Mouse (Mus musculus): ENCODE measurements around the gene Rassf2.

DNA sequence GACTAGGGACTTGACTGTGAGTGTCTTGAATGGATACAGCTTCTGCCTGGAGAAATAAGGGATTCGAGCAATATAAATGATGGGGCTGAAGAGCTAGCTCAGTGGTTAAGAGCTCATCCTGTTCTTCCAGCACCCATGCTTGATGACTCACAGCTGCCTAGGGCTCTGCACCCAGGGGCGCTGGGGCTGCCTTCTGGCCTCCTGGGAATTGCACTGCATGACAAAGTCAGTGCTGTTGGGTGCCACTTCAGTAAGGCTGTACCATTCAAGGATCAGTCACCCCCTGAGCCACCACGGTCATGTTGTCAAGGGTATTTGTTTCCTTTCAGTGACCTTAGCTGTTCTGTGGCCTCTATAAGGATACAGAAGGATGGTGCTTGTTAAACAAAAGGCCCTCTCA, 33.7 kb upstream of the Rassf2 start:
- TF ChIP-seq CTCF (IDR thresholded peaks at IDR 0.05; ENCODE audit: borderline replicate concordance, insufficient read depth, low read length) = no peak
- no peak for TF ChIP-seq POLR2A (IDR thresholded peaks at IDR 0.05; ENCODE audit: low read depth, low read length)

All from embryonic fibroblast, embryonic 13.5 days (primary cell).